ENCODE assay signal across 8 mouse cellular contexts in genomic region chr8:121949941-121950748, GRCm38 (mm10). TPM values are rescaled to one million over a fixed set of nuclear protein-coding genes. Genes with fewer than 3 reads are reported as not detected.
DNase-seq lines count a peak whose midpoint lies in the region; ATAC-seq and TF ChIP-seq lines count a peak whose summit lies in the region.

No protein-coding gene starts in this region.

- H3K4me2 ChIP-seq in forebrain, embryonic 16.5 days (ENCODE audit: low read length), result peak overlapping the region; percentile 66
- H3K4me2 ChIP-seq in lung, embryonic 14.5 days, result peak overlapping the region; percentile 80

- peak overlapping the region; percentile 95 for H3K9ac ChIP-seq in forebrain, embryonic 16.5 days (replicated peaks; ENCODE audit: low read depth, low read length)
- peak overlapping the region; percentile 98 for H3K9ac ChIP-seq in lung, embryonic 14.5 days

- intact Hi-C loops in heart, postnatal 36 days (cut with DNase I), result no loop called here

- H3K27me3 ChIP-seq in G1E (ENCODE audit: insufficient read depth, low read length), result no peaks in the 10 kb centered on the region
- no peaks in the 10 kb centered on the region for H3K27me3 ChIP-seq in forebrain, embryonic 16.5 days (replicated peaks; ENCODE audit: control insufficient read depth, insufficient read depth, low read length)
- H3K27me3 ChIP-seq in lung, embryonic 14.5 days (ENCODE audit: insufficient read depth, low read length), result no peaks in the 10 kb centered on the region
- H3K27me3 ChIP-seq in thymus, adult 2 months (ENCODE audit: control insufficient read depth, insufficient read depth, low read length), result no peaks in the 10 kb centered on the region

- DNase-seq in G1E (ENCODE audit: low spot score), result peak; percentile 80
- DNase-seq in cerebellum, adult 18-20 months, result peak; percentile 98 to 100
- DNase-seq in heart, postnatal 36 days, result peak; percentile 98 to 100
- DNase-seq in layer of hippocampus, adult 2 months (ENCODE audit: low spot score in 2 of 2), result peak; percentile 98
- DNase-seq in lung, embryonic 14.5 days, result peak; percentile 99
- DNase-seq in thymus, adult 2 months, result peak; percentile 99

- no peaks in the 10 kb centered on the region for H3K9me3 ChIP-seq in G1E (replicated peaks)
- H3K9me3 ChIP-seq in forebrain, embryonic 16.5 days (ENCODE audit: control insufficient read depth, low read length), result no peaks in the 10 kb centered on the region
- H3K9me3 ChIP-seq in lung, embryonic 14.5 days (ENCODE audit: low read depth, low read length), result no peaks in the 10 kb centered on the region

- TF ChIP-seq POLR2A in olfactory bulb, adult 2 months (IDR thresholded peaks at IDR 0.05; ENCODE audit: insufficient read depth, low read depth, low read length), result peak; percentile 48
- TF ChIP-seq POLR2A in thymus, adult 2 months (IDR thresholded peaks at IDR 0.05; ENCODE audit: control insufficient read depth, extremely low read depth, insufficient read depth, low read length, poor library complexity), result peak; percentile 74

- H3K27ac ChIP-seq in forebrain, embryonic 16.5 days (ENCODE audit: low read length), result peak overlapping the region; percentile 94
- H3K27ac ChIP-seq in layer of hippocampus, adult 2 months, result peak overlapping the region; percentile 99
- H3K27ac ChIP-seq in lung, embryonic 14.5 days (ENCODE audit: low read depth), result peak overlapping the region; percentile 96
- peak overlapping the region; percentile 100 for H3K27ac ChIP-seq in olfactory bulb, adult 2 months (ENCODE audit: insufficient read depth, low read depth, low read length)
- H3K27ac ChIP-seq in thymus, adult 2 months (ENCODE audit: control insufficient read depth, insufficient read depth, low read length), result peak overlapping the region; percentile 71

- H3K4me1 ChIP-seq in G1E (ENCODE audit: insufficient read depth, low read depth, low read length), result peaks cover 77% of the 10 kb centered on the region
- peaks cover 38% of the 10 kb centered on the region for H3K4me1 ChIP-seq in forebrain, embryonic 16.5 days (replicated peaks; ENCODE audit: control insufficient read depth, insufficient read depth, low read length)
- peaks cover 26% of the 10 kb centered on the region for H3K4me1 ChIP-seq in lung, embryonic 14.5 days (ENCODE audit: insufficient read depth)
- peaks cover 30% of the 10 kb centered on the region for H3K4me1 ChIP-seq in olfactory bulb, adult 2 months (ENCODE audit: control insufficient read depth, insufficient read depth, low read length)
- H3K4me1 ChIP-seq in thymus, adult 2 months (replicated peaks; ENCODE audit: control insufficient read depth, insufficient read depth, low read length), result peaks cover 34% of the 10 kb centered on the region

- H3K36me3 ChIP-seq in G1E (replicated peaks), result peaks cover 39% of the 10 kb centered on the region
- no peaks in the 10 kb centered on the region for H3K36me3 ChIP-seq in forebrain, embryonic 16.5 days (ENCODE audit: control insufficient read depth, insufficient read depth)
- peaks cover 29% of the 10 kb centered on the region for H3K36me3 ChIP-seq in lung, embryonic 14.5 days (ENCODE audit: insufficient read depth)
- H3K36me3 ChIP-seq in thymus, adult 2 months (ENCODE audit: control insufficient read depth, insufficient read depth, low read length), result 0 out of 2 replicates have a peak, but pooled peaks cover 3% of the 10 kb centered on the region

- under 1% methylated on average over 63 of the region's 66 CpGs for WGBS in forebrain, embryonic 16.5 days
- under 1% methylated on average over 59 of the region's 66 CpGs for WGBS in lung, embryonic 14.5 days
- under 1% methylated on average over 66 of the region's 66 CpGs for WGBS in olfactory bulb, adult 2 months
- WGBS in thymus, adult 2 months, result under 1% methylated on average over 63 of the region's 66 CpGs

- peak; percentile 81 for ATAC-seq in G1E (ENCODE audit: extremely low read depth, insufficient number of reproducible peaks, low FRiP score, poor library complexity, severe bottlenecking)
- ATAC-seq in forebrain, embryonic 16.5 days, result peak; percentile 97
- peak; percentile 95 for ATAC-seq in lung, embryonic 14.5 days (ENCODE audit: insufficient read depth)

- no peak for TF ChIP-seq CTCF in G1E (IDR thresholded peaks at IDR 0.05; ENCODE audit: low read depth, low read length)
- no peak for TF ChIP-seq CTCF in layer of hippocampus, adult 2 months (conservative IDR thresholded peaks at IDR 0.05)
- no peak for TF ChIP-seq CTCF in lung, embryonic 14.5 days (IDR thresholded peaks at IDR 0.05; ENCODE audit: low read depth)
- TF ChIP-seq CTCF in olfactory bulb, adult 2 months (IDR thresholded peaks at IDR 0.05; ENCODE audit: insufficient read depth, low read depth, low read length), result no peak
- 0 out of 2 replicates have a peak, but pooled peaks have one; percentile 25 for TF ChIP-seq CTCF in thymus, adult 2 months (IDR thresholded peaks at IDR 0.05; ENCODE audit: borderline replicate concordance, control insufficient read depth, extremely low read depth, insufficient read depth, low read length, poor library complexity)

- peak overlapping the region; percentile 87 for H3K4me3 ChIP-seq in G1E (ENCODE audit: low read depth, low read length)
- peak overlapping the region; percentile 87 for H3K4me3 ChIP-seq in forebrain, embryonic 16.5 days (replicated peaks; ENCODE audit: low read length)
- peak overlapping the region; percentile 66 for H3K4me3 ChIP-seq in layer of hippocampus, adult 2 months
- peak overlapping the region; percentile 95 for H3K4me3 ChIP-seq in lung, embryonic 14.5 days (ENCODE audit: low read depth, low read length)
- peak overlapping the region; percentile 56 for H3K4me3 ChIP-seq in olfactory bulb, adult 2 months (ENCODE audit: insufficient read depth, low read depth, low read length)
- peak overlapping the region; percentile 78 for H3K4me3 ChIP-seq in thymus, adult 2 months (ENCODE audit: control insufficient read depth, insufficient read depth, low read length)

RNA-seq across cellular contexts. Expression of gene Banp, which starts 0.6 kb away (rescaled TPM):
- total RNA-seq in G1E (2014; fragmentation: Nextera tagmentation), result 35.7 and 43.5 TPM in 2 replicates
- 42.5 and 46.6 TPM in 2 replicates for total RNA-seq in G1E (2017)
- polyA plus RNA-seq in G1E (2012), result 49.1 and 50.7 TPM in 2 replicates
- 68.4 and 69.9 TPM in 2 replicates for polyA plus RNA-seq in forebrain, embryonic 16.5 days (2015; fragmentation: Nextera tagmentation; extraction: Ambion mirVana)
- 10 to 100 TPM in 1 of 2 experiments, 1 to 10 TPM in 1; 8.5 to 19.2 TPM for total RNA-seq in heart, postnatal 36 days (2021)
- total RNA-seq in layer of hippocampus, adult 2 months (2021), result 10 to 100 TPM; 32.7 to 61.0 TPM
- 42.1 and 43.8 TPM in 2 replicates for polyA plus RNA-seq in lung, embryonic 14.5 days (2014; fragmentation: Nextera tagmentation; extraction: Ambion mirVana)
- polyA plus RNA-seq in olfactory bulb, adult 2 months (2012; ENCODE audit: insufficient read depth, insufficient read length, low replicate concordance, missing spikeins), result not detected in 2 replicates
- polyA plus RNA-seq in thymus, adult 2 months (2012; rRNA removed), result 151 and 153 TPM in 2 replicates

RNA-seq across cellular contexts. Expression of gene Car5a, which starts 5.4 kb away (rescaled TPM):
- total RNA-seq in G1E (2014; fragmentation: Nextera tagmentation), result 0.68 and 1.4 TPM in 2 replicates
- 0.16 TPM in 1 of 2 replicates, not detected in the other for total RNA-seq in G1E (2017)
- 0.41 and 0.57 TPM in 2 replicates for polyA plus RNA-seq in G1E (2012)
- polyA plus RNA-seq in forebrain, embryonic 16.5 days (2015; fragmentation: Nextera tagmentation; extraction: Ambion mirVana), result 0.50 and 0.72 TPM in 2 replicates
- not detected for total RNA-seq in heart, postnatal 36 days (2021)
- total RNA-seq in layer of hippocampus, adult 2 months (2021), result not detected
- not detected in 2 replicates for polyA plus RNA-seq in lung, embryonic 14.5 days (2014; fragmentation: Nextera tagmentation; extraction: Ambion mirVana)
- polyA plus RNA-seq in olfactory bulb, adult 2 months (2012; ENCODE audit: insufficient read depth, insufficient read length, low replicate concordance, missing spikeins), result not detected in 2 replicates
- 0.75 TPM in 1 of 2 replicates, not detected in the other for polyA plus RNA-seq in thymus, adult 2 months (2012; rRNA removed)

RNA-seq across cellular contexts. Expression of gene Slc7a5, which starts 42.7 kb away (rescaled TPM):
- total RNA-seq in G1E (2014; fragmentation: Nextera tagmentation), result 88.8 and 141 TPM in 2 replicates
- total RNA-seq in G1E (2017), result 32.5 and 32.6 TPM in 2 replicates
- 92.9 and 127 TPM in 2 replicates for polyA plus RNA-seq in G1E (2012)
- polyA plus RNA-seq in forebrain, embryonic 16.5 days (2015; fragmentation: Nextera tagmentation; extraction: Ambion mirVana), result 44.1 and 47.5 TPM in 2 replicates
- 1 to 10 TPM; 3.1 to 3.6 TPM for total RNA-seq in heart, postnatal 36 days (2021)
- 10 to 100 TPM; 66.5 to 68.7 TPM for total RNA-seq in layer of hippocampus, adult 2 months (2021)
- polyA plus RNA-seq in lung, embryonic 14.5 days (2014; fragmentation: Nextera tagmentation; extraction: Ambion mirVana), result 27.3 and 28.8 TPM in 2 replicates
- not detected in 2 replicates for polyA plus RNA-seq in olfactory bulb, adult 2 months (2012; ENCODE audit: insufficient read depth, insufficient read length, low replicate concordance, missing spikeins)
- 45.9 and 66.8 TPM in 2 replicates for polyA plus RNA-seq in thymus, adult 2 months (2012; rRNA removed)

Comparison
In these comparisons a context has a peak if more than half of its experiments do, and no peak if none do; other contexts are left out.
1. Peak in every context shown above with its lines: DNase-seq, ATAC-seq, H3K4me3 ChIP-seq and H3K27ac ChIP-seq.
2. RNA of gene Banp, which starts 0.6 kb away (polyA plus RNA-seq): 151 to 153 TPM in thymus, adult 2 months, 68.4 to 69.9 TPM in forebrain, embryonic 16.5 days, 49.1 to 50.7 TPM in G1E and 42.1 to 43.8 TPM in lung, embryonic 14.5 days; not detected in olfactory bulb, adult 2 months; every median in the first group is over 10 times any median in the second.
3. RNA of gene Slc7a5, which starts 42.7 kb away (polyA plus RNA-seq): 92.9 to 127 TPM in G1E, 45.9 to 66.8 TPM in thymus, adult 2 months, 44.1 to 47.5 TPM in forebrain, embryonic 16.5 days and 27.3 to 28.8 TPM in lung, embryonic 14.5 days; not detected in olfactory bulb, adult 2 months; every median in the first group is over 10 times any median in the second.